Mouse (Mus musculus) erythroblast, adult 5-6 weeks (primary cell): Measurements from ENCODE around the gene Gm3336. TPM values are rescaled to one million over a fixed set of nuclear protein-coding genes. Genes with fewer than 3 reads are reported as not detected.
A peak's percentile ranks its signal among the peaks of the same experiment; 100 is the strongest.

Source experiments
- ATAC-seq: replicated peaks from 2 replicates; pipeline ENCODE4 v1.8.0; 2016; ENCODE audit warnings: moderate number of reproducible peaks, mild to moderate bottlenecking, moderate TSS enrichment, inconsistent platforms; ENCODE audit not compliant: poor library complexity, low FRiP score, severe bottlenecking
- total RNA-seq, 2 experiments: library from RNA; stranded (forward) in 1 of 2; stranded (reverse) in 1 of 2; fragments of 150-400 nt in 1 of 2; fragments of 200-764, 138-1000 nt in 1 of 2; gene quantifications; 2 replicates each; pipeline versions ENCODE4 v1.2.3 to v1.2.4; 2015 to 2017; ENCODE audit warnings: low replicate concordance in 2 of 2

Gm3336 gene
- total RNA-seq, 2 experiments from 2014 or later, result not detected

DNA sequence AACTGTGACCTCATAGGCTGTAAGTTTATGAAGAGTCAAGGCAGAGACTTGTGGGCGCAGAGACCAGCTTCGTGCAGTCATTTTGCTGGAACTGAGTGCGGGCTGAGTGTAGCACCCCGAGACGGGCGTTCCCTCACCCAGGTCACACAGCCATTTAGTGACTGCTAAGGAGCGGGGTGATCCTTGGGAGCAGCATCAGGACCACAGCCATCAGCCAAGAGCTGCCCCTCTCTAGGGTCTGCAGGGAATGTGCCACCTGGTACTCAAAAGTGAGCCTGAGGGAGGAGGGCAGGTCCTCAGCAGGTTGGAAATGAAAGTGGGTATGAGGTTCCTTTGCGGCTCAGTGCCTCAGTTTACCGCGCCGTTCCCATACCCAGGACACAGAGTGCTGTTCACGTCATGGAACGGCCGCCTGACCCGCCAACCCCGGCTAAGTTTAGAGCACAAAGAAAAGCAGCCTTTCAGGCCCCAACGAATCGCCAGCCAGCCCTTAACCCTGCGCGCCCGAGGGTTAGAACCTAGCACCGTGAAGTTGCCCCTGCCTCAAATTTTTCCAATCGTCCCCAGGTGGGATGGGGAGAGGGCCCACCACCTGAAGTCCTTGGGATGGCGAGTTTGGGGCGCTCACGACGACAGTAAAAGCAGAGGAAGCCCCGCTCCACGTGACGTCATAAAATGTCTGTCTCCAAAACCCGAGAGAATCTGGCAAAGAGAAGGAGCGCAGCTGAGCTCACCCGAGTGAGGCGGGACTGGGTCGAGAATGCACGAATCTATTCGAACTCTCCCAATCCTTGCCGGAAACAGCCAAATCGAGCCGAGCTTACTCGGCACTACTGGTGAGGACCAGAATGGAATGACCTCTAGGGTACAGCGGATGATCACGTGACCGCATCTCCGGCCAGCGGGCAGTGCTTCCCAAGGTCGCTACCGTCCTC, 25.6 kb downstream of the Gm3336 start:
- no peak for ATAC-seq

DNA sequence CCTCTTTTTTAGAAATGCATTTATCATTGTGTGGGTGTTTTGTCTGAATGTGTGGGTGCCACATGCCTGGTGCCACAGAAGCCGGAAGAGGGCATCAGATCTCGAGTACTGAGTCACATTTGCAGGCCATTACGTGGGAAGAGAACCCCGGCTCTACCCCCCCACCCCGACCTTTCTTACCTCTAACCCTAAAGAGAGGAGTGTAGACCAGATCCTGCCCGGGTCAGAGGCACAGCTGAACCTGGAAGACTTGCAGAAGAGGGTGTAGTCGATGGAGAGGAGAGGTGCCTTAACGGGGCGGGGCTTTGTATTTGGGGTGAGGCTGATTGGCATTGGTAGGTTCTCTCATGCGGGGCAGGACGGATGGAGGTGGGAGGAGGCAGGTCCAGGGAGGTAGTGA, 26.5 kb downstream of the Gm3336 start:
- ATAC-seq, result no peak

DNA sequence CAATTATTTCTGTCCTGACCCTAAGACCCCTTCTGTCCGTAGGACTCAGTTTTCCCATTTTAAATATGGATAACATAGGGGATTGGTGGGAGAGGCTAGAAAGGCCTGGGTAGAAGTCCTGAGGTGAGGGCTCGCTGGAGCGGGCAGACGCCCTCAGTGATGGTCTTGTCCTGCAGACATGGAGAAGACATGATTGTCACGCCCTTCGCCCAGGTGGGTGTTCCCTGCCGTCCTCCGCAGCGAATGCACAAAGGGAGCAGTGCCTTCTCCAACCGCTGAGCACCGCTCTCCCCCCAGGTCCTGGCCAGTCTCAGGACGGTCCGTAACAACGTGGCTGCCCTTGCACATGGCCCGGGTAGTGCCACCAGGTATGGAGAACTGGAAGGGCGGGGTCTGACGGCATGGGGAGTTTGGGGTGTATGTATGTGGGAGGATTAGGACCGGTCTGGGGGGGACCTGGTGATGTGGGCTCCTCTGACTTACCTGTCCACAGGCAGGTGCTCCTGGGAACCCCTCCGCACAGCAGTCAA, 27.4 kb downstream of the Gm3336 start:
- ATAC-seq, result no peak

DNA sequence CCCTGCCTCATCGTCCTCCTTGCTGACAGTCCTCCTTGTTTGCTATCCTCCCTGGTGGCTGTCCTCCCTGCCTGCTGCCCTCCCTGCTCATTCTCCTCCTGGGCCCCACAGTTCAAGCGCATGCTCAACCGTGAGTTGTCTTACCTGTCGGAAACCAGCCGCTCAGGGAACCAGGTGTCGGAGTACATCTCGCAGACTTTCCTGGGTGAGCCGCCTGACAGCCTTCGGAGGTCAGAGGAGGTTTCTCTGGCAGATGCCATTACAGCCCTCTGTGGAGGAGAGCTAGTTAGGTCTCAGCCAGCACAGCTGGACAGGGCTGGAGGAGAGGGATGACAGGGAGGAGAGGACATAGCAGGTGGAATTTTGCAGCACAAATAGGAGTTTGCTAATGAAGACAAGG, 28.3 kb downstream of the Gm3336 start:
- no peak for ATAC-seq

DNA sequence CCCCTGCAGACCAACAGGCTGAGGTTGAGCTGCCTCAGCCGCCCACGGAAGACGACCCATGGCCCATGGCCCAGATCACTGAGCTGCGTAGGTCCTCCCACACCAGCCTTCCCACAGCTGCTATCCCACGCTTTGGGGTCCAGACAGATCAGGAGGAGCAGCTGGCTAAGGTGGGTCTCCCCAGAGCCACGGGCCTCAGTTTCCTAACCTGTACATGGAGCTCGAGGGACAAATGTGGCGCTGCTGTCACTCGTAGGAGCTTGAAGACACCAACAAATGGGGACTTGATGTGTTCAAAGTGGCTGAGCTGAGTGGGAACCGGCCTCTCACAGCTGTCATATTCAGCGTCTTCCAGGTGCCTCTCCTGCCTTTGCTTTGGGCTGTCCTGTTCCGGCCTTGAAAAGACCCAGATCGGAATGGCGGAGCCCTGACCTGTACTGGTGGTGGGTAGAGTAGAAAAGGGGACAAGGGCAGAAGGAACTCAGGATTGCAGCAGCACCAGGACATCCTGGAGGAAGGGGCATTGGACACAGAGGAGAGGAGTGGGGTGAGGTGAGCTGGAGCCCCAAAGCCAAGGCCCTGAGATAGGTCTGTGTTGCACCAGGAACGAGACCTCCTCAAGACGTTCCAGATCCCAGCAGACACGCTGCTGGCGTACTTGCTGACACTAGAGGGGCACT, 29.0 kb downstream of the Gm3336 start:
- ATAC-seq, result no peak

DNA sequence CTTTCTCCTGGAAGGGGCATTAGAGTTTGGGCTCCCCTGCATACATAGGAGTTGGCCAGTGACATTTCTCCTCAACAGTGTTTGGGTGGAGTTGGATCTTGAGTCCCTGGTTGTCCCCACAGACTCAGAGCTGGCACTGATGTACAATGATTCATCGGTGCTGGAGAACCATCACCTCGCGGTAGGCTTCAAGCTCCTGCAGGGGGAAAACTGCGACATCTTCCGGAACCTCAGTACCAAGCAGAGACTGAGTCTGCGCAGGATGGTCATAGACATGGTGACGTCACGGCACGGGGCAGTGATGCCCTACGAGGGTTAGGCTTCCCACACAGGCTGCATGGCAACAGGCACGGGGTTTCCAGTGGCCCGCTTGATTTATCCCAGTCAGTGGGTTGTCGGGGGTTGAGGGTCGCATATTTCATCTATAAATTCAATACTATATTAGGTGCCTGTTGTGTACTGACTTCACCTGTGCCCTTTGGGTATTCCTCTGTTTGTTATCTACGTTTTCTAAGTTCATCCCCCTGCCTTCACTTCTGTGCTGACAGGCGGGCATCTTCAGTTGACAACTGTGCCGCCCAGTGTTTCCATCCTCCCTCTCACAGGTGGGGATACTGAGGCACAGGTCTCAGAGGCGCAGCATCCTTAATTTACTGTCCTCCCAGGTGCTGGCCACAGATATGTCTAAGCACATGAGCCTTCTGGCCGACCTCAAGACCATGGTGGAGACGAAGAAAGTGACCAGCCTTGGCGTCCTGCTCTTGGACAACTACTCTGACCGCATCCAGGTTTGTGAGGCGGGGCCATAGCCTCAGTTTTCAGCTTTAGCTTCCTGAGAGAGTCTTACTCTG, 30.1 kb downstream of the Gm3336 start:
- no peak for ATAC-seq

DNA sequence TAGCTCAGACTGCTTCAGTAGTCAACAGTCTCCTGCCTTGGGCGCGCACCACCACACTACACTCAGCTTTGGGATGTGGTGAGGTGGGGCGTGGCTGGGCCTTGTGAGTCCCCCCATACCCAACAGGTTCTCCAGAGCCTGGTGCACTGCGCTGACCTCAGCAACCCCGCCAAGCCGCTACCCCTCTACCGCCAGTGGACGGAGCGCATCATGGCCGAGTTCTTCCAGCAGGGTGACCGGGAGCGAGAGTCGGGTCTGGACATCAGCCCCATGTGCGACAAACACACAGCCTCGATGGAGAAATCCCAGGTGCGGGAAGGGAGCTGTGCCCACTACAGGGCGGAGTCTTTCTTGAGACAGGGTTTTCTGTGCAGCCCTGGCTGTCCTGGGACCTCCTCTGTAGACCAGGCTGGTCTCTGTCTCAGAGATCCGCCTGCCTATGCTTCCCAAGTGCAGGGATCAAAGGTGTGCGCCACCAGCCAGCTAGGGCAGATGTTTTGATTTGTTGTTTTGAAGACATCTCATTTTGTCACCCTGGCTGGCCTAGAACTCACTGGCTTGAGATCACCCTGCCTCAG, 30.8 kb downstream of the Gm3336 start:
- 0 out of 2 replicates have a peak, but pooled peaks have one; percentile 3 for ATAC-seq

DNA sequence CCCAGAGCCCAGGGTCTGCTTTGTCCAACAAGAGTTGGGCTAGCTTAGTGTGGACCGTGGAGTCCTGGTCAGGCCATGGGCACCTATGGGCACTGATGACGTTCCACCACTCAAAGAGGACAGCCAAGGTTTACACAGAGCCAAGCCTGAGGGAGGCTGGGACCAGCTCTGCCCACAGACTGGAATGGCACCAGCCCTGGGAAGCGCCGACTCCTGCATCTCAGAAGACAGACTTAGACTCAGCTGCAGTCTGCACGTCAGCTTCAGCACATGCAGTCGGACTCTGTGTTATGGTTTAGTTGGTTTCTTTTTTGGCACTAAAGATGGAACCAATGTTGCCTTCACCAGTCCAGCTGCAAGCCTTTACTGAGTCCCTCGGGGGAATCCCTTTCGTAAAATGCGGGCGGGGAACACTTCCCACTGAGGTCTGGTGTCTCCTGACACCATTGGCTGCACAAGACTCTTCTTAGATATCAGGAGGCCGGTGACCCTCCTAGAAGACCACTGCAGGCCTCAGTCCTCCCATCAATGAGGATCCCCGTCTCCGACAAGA, 31.9 kb downstream of the Gm3336 start:
- ATAC-seq, result no peak

DNA sequence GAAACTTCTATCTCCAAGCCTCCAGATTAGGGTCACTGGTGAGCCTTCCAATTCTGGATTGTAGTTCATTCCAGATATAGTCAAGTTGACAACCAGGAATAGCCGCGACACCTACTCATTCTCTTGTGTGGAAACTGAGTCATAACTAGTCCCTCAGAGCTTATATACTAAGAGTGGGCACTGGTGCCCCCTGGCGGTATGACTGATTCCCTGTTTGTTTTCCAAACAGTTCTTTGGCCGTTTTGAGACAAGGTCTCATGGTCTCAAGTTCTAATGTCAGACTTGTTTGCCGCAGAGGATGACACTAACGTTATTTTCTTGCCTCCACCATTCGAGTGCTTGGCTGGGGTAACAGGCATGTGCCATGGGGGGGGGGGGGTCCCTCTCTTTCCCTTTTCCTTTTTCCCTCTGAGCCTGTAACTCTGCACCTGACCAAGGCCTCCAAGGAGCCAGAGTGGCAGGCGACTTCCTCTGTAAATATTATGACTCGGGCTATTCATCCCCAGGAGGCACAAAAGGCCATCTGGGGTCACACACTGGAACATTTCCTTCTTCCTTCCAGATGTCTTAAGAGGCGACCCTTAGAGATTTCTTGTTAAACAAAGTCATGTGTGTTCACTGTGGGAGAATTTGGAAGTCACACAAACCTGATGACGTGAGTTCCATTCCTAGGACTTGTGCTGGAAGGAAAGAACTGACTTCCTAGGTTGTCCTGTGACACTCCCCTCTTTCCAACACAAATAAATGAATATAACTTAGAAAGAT, 33.8 kb downstream of the Gm3336 start:
- ATAC-seq, result no peak

DNA sequence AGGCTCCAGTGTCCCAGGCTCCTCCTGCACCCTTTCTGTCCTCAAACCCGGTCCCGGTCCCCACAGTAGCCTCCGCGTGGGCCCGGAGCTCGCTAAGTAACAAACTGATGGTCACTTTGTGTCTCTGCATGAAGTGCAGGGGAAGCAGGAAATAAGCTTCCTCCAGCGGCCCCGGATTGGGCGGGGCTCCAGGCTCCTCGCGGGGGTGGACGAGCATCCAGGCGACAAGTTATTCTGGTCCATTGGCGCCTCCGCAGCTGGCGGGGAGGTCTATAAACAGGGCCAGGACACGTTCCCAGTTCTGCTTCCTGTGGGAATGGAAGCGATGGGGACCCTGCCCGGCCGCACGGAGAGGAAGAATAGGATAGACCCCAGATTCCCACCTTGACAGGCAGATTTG, 34.8 kb downstream of the Gm3336 start:
- ATAC-seq, result no peak

DNA sequence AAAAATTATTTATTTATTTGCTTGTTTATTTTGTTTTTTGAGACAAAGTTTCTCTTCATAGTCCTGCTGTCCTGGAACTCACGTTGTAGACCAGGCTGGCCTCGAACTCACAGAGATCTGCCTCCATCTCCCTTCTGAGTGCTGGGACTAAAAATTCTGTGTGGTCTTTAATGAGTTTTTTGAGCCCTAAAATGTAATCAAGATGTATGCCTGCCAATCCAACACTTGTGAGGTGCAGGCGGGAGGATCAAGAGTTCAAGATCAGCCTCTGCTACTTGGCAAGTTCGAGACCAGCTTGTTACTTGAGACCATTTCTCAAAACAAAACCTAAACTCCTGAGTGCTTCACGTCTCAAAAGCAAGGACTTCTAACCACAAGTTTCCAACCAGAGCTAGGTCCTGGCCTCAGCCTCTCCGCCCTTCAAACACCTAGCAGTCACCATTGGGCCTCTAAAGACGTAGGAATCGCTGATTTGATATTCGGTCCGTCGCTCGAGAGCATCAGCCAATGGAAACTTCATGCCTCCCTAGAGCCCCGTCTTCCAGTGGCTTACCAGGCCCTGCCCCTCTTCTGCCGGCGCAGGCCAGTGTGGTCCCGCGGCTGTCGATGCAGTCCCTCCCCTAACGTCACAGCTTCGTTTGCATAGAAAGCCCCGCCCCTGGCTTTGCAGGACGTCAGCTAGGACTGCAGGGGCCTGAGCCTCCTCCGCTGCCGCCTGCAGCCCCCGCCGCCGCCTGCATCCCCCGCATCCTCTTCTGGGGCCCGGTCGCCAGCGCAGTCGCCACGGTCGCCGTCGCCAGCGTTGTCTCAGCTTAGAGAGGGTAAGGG, 35.9 kb downstream of the Gm3336 start, which contains the start of gene Rab3a:
TSS of gene Rab3a (plus strand) at position 637 of the 828 bp plus-strand sequence.
- ATAC-seq, result peak; percentile 91

DNA sequence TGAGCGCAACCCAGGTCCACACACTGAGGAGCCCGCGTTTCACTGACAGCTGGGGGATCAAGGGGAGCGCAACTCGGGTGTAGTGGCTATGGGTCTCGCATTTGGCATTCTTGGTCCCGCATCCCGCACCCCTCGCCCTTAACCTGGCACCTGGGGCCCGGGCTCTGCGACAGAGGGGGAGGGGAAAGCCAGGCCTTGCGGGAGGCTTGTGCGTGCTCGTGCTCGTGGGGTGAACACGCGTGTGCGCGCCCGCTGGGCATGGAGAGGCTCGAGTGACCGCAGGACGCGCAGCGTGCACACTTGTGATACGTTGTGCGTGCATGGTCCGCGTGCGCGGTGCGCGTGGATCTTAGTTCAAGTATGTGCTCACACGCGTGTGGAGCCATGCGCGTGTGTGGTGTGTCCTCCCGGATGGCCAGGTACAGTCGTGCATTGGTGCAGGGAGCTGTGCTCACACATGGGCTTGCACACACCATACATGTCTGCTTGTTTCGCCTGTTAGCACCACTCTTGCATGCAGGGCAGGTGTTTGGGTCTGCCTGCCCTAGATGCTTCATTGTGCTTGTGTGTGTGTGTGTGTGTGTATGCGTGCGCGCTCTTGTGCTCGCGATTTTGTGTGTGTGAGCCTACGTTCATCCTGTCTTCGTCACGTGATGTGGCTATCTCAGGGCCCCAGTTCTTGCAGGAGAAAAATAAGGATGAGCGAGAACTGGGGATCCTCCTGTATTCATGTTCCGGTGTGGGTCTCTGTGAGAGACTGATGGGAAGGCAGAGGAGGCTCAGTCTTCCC, 36.7 kb downstream of the Gm3336 start:
- peak; percentile 26; the same call in 1 of the 2 replicates for ATAC-seq

DNA sequence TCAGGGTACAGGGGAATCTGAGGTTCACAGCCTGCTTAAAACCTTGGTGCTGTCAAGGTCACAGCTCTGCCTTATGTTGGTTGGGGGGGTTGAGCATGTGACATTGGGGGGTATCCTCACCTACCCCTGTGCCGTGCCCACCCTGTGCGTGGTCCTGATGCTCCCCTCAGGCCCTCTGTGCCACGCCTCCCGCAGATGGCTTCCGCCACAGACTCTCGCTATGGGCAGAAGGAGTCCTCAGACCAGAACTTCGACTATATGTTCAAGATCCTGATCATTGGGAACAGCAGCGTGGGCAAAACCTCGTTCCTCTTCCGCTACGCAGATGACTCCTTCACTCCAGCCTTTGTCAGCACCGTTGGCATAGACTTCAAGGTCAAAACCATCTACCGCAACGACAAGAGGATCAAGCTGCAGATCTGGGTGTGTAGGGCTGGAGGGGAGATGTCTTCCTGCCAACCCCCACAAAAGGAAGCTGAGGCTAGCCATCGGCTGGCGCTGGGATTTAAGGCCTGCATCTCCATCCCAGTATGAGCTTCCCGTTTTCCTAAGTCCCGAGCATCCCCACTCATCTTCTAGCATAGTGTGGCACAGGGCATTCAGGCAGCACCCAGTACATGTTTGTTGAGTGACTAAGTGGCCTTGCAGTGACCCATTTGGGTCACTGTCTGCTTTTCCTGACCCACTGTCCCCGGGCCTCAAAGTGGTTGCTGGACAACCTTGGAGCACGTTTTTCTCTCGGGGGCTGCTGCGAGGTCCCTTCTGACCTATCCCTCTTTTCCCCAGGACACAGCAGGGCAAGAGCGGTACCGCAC, 37.5 kb downstream of the Gm3336 start:
- no peak for ATAC-seq

DNA sequence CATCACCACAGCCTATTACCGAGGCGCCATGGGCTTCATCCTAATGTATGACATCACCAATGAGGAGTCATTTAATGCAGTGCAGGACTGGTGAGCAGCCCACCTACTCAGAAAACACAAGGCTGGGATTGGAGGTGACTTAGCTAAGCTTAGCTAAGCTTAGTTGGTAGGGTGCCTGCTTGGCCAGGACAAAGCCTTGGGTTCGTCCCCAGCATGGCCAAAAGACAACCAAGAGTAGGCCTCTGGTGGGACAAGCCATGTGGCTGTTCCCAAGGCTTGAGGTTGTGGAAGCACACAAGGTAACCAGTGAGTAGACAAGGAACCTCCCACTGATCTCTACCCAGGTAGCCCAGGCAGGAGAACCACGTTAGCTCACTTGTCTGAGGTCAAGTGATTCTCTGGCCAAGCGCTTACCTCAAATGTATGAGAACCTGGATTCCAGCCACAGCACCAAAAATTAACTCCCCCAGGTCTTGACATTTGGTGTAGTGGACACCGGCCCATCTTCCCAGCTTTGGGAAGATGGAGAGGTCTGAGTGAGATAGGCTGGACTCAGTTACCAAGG, 38.2 kb downstream of the Gm3336 start:
- ATAC-seq, result no peak

DNA sequence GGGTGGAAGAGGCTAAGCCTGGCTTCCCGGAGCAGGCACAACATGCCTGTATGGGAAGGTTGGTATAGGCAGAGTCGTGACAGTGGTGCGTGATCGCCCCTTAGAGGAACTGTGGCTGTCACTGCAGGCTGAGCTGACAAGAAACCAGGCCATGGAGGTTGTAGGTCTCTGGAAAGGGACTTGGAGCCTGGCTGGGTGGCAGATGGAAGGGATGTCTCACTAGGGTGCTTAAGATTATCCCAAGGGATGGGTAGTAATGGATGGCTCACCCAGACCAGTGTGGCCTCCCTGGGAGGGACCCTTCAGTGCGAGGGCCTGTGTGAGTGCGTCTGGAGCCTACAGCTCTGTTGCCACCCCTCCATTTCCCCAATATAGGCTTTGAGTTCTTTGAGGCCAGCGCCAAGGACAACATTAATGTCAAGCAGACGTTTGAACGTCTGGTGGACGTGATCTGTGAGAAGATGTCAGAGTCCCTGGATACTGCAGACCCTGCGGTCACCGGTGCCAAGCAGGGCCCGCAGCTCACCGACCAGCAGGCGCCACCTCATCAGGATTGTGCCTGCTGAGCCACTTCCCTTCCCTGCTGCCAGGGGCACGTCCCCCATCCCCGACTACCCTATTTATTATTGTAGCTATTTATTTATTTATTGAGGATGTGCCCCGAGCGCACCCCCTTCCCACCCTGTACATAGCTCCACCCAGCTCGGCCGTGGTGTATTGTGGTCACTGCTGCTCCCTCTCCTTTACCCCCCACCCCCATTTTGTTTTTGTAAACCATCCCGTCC, 39.4 kb downstream of the Gm3336 start:
- no peak for ATAC-seq
